Mouse (Mus musculus) liver, postnatal 0 days (tissue): ENCODE measurements around the gene Gmfg. TPM values are rescaled to one million over a fixed set of nuclear protein-coding genes. Genes with fewer than 3 reads are reported as not detected.

Source experiments
- ATAC-seq: fragments of 200-750 bp; cut with Nextera tagmentation; 2 replicates; pipeline ENCODE4 v1.8.0; 2017; ENCODE audit warnings: mild to moderate bottlenecking, moderate library complexity
- DNase-seq: peaks from one replicate; pipeline ENCODE4 v3.0.0-alpha.2; 2016
- H3K27ac ChIP-seq: fragments of 300-500 bp; sonication (generic); 2 replicates; pipeline ENCODE4 v1.5.1; 2014; ENCODE audit warnings: antibody characterized with exemption, moderate library complexity, mild to moderate bottlenecking, low read depth
- H3K27me3 ChIP-seq: fragments of 300-500 bp; sonication (generic); 2 replicates; pipeline ENCODE4 v1.6.1; 2014; ENCODE audit warnings: low read length, control low read depth, mixed read lengths; ENCODE audit not compliant: insufficient read depth
- H3K36me3 ChIP-seq: fragments of 300-500 bp; sonication (generic); replicated peaks from 2 replicates; pipeline ENCODE4 v1.6.1; 2014; ENCODE audit warnings: mild to moderate bottlenecking, control low read depth, low read length, moderate library complexity, mixed read lengths; ENCODE audit not compliant: insufficient read depth
- H3K4me1 ChIP-seq: fragments of 300-500 bp; sonication (generic); 2 replicates; pipeline ENCODE4 v1.6.1; 2014; ENCODE audit warnings: antibody characterized with exemption, mild to moderate bottlenecking, control low read depth; ENCODE audit not compliant: insufficient read depth
- H3K4me2 ChIP-seq: fragments of 300-500 bp; sonication (generic); 2 replicates; pipeline ENCODE4 v1.6.1; 2014; ENCODE audit warnings: low read depth, mild to moderate bottlenecking, low read length, moderate library complexity, mixed read lengths
- H3K4me3 ChIP-seq: fragments of 300-500 bp; sonication (generic); 2 replicates; pipeline ENCODE4 v1.5.1; 2014; ENCODE audit warnings: low read depth, low read length
- H3K9ac ChIP-seq: fragments of 300-500 bp; sonication (generic); replicated peaks from 2 replicates; pipeline ENCODE4 v1.6.1; 2014; ENCODE audit warnings: mild to moderate bottlenecking, moderate library complexity
- H3K9me3 ChIP-seq: fragments of 300-500 bp; sonication (generic); 2 replicates; pipeline ENCODE4 v1.6.1; 2016; ENCODE audit warnings: mild to moderate bottlenecking, control low read depth, low read length, mixed read lengths
- CTCF ChIP-seq: sonication (generic); IDR thresholded peaks from 2 replicates; pipeline ENCODE4 v1.5.1; 2016; ENCODE audit warnings: antibody characterized with exemption, low read depth
- EP300 ChIP-seq: IDR thresholded peaks from 2 replicates; pipeline ENCODE4 v1.6.1; 2016; ENCODE audit warnings: antibody characterized with exemption, low read depth, mild to moderate bottlenecking
- WGBS: fragments of 180-500 bp; shearing (Covaris S2); extraction: QIAGEN DNeasy Blood & Tissue Kit; methylation state at CpG from one replicate; pipeline ENCODE4 v1.1.7; 2014; ENCODE audit not compliant: insufficient replicate concordance; 5-methylcytosine and 5-hydroxymethylcytosine counted together
- polyA plus RNA-seq: library from polyadenylated mRNA; unstranded; fragments of >200 nt; fragmentation: Nextera tagmentation; extraction: Ambion mirVana; gene quantifications from 2 replicates; pipeline ENCODE4 v1.2.1, GENCODE M21; 2015

Gmfg gene
- polyA plus RNA-seq, 1 experiment from 2014 or later = 75.4 TPM

GRCm38 (mm10) chr7:28442688-28443087, 5.4 kb downstream of the Gmfg start:
- TF ChIP-seq CTCF = no peak
- no peak for TF ChIP-seq EP300
- H3K4me3 ChIP-seq = peak overlapping the region; percentile 34; the same call in 1 of the 2 replicates
- H3K27me3 ChIP-seq = no peaks in the 10 kb centered on the region
- peak overlapping the region; percentile 11 for H3K9ac ChIP-seq
- peaks cover 5% of the 10 kb centered on the region; the same call in 1 of the 2 replicates for H3K4me1 ChIP-seq
- DNase-seq = peak; percentile 16
- peak overlapping the region; percentile 58 for H3K4me2 ChIP-seq
- ATAC-seq = peak; percentile 34; the same call in 1 of the 2 replicates
- peaks cover 5% of the 10 kb centered on the region for H3K36me3 ChIP-seq
- WGBS = 7% methylated on average over 4 of the region's 4 CpGs
- H3K9me3 ChIP-seq = no peaks in the 10 kb centered on the region
- peak overlapping the region; percentile 82 for H3K27ac ChIP-seq

GRCm38 (mm10) chr7:28444344-28444974, 7.2 kb downstream of the Gmfg start:
- H3K9me3 ChIP-seq = no peaks in the 10 kb centered on the region
- no peak overlapping the region for H3K4me2 ChIP-seq
- H3K4me1 ChIP-seq = peaks cover 2% of the 10 kb centered on the region; the same call in 1 of the 2 replicates
- no peak for TF ChIP-seq EP300
- WGBS = 52% methylated on average over 13 of the region's 13 CpGs
- H3K27ac ChIP-seq = peak overlapping the region; percentile 8
- no peak overlapping the region for H3K4me3 ChIP-seq
- peaks cover 5% of the 10 kb centered on the region for H3K36me3 ChIP-seq
- peak; percentile 20 for DNase-seq
- no peak overlapping the region for H3K9ac ChIP-seq
- no peak for ATAC-seq
- H3K27me3 ChIP-seq = no peaks in the 10 kb centered on the region

GRCm38 (mm10) chr7:28446446-28446845, 9.2 kb downstream of the Gmfg start:
- peak; percentile 89 for DNase-seq
- no peak overlapping the region for H3K4me3 ChIP-seq
- peaks cover 2% of the 10 kb centered on the region; the same call in 1 of the 2 replicates for H3K4me1 ChIP-seq
- H3K27ac ChIP-seq = no peak overlapping the region
- 0 out of 2 replicates have a peak, but pooled peaks cover 3% of the 10 kb centered on the region for H3K27me3 ChIP-seq
- H3K4me2 ChIP-seq = no peak overlapping the region
- peaks cover 5% of the 10 kb centered on the region for H3K36me3 ChIP-seq
- no peaks in the 10 kb centered on the region for H3K9me3 ChIP-seq
- H3K9ac ChIP-seq = no peak overlapping the region
- ATAC-seq = no peak
- TF ChIP-seq CTCF = peak; percentile 88
- no peak for TF ChIP-seq EP300
- WGBS = 21% methylated on average over 12 of the region's 12 CpGs

- H3K9me3 ChIP-seq = no peaks in the 10 kb centered on the region
- H3K4me2 ChIP-seq = no peak overlapping the region
- H3K27ac ChIP-seq = no peak overlapping the region
- WGBS = 53% methylated on average over 12 of the region's 12 CpGs
- H3K36me3 ChIP-seq = peaks cover 5% of the 10 kb centered on the region
- TF ChIP-seq EP300 (no peak), CTCF (no peak)
- no peak overlapping the region for H3K9ac ChIP-seq
- H3K4me3 ChIP-seq = no peak overlapping the region
- H3K4me1 ChIP-seq = peaks cover 3% of the 10 kb centered on the region
- 0 out of 2 replicates have a peak, but pooled peaks cover 5% of the 10 kb centered on the region for H3K27me3 ChIP-seq
- no peak for ATAC-seq
- no peak for DNase-seq
Observed at GRCm38 (mm10) chr7:28447101-28447830, 10.0 kb downstream of the Gmfg start.

GRCm38 (mm10) chr7:28447865-28448820, 10.9 kb downstream of the Gmfg start:
- 72% methylated on average over 13 of the region's 13 CpGs for WGBS
- H3K4me3 ChIP-seq = no peak overlapping the region
- H3K36me3 ChIP-seq = peaks cover 5% of the 10 kb centered on the region

More at GRCm38 (mm10) chr7:28447865-28448820, 10.9 kb downstream of the Gmfg start:
- ATAC-seq (no peak), DNase-seq (no peak)
- no peak overlapping the region for H3K27ac ChIP-seq
- no peaks in the 10 kb centered on the region for H3K9me3 ChIP-seq
- TF ChIP-seq EP300 = no peak
- no peak for TF ChIP-seq CTCF
- H3K4me2 ChIP-seq = no peak overlapping the region
- H3K4me1 ChIP-seq = peaks cover 3% of the 10 kb centered on the region
- H3K9ac ChIP-seq = no peak overlapping the region
- 0 out of 2 replicates have a peak, but pooled peaks cover 5% of the 10 kb centered on the region for H3K27me3 ChIP-seq
